ENCODE assay signal across 8 mouse cellular contexts in the genomic region with DNA sequence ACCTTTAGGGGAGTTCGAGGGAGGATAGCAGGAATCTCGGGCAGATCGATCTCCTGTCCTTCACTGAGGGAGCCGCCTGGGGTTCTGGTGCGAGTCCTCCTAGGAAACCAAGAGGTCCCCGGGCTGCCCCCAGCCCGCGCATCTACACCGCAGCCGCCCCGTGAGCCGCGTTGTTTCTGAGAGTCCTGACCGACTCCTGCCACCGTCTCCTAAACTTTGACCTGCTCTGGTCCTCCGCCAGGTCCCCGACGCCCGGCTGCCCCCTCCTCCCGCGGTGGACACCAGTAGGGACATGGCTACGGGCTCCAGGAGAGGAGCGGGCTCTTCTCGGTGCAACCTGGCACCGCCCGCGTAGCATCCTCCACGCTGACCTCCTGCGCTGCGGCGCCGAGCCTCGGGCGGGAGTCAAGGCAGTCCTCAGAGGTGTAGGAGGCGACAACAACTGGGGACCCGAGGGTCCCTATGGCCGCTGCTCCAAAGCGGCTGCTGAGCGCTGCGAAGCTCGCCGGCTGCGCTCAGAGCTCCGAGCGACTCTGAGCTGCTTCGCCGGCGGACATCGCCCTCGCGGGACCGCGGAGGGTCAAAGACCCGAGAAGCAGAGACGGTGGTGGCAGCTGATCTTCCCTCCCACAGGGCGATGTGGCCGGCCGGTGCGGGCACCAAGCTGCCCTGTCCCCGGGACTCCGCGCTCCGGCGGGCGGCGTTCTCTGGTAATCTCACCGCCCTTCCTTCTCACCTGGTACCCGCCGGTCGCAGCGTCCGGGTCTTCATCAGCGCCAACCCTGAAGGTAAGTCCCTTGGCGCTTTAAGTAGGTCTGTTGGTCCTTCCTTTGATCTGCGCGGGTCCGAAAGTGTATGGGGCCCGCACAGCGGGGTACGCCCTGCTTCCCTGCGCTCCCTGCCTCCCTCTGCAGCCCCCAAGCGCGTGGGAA. TPM values are rescaled to one million over a fixed set of nuclear protein-coding genes. Genes with fewer than 3 reads are reported as not detected.
DNase-seq lines count a peak whose midpoint lies in the region; ATAC-seq and TF ChIP-seq lines count a peak whose summit lies in the region.

No protein-coding gene starts in this region.

- H3K9me3 ChIP-seq in liver, embryonic 11.5 days (ENCODE audit: control insufficient read depth, low read length), result no peaks in the 10 kb centered on the region
- H3K9me3 ChIP-seq in liver, postnatal 0 days (ENCODE audit: low read length), result no peaks in the 10 kb centered on the region
- H3K9me3 ChIP-seq in stomach, embryonic 16.5 days (replicated peaks; ENCODE audit: control insufficient read depth, low read length), result no peaks in the 10 kb centered on the region

- H3K27me3 ChIP-seq in liver, embryonic 11.5 days (replicated peaks; ENCODE audit: control insufficient read depth, insufficient read depth, low read length), result peaks cover 39% of the 10 kb centered on the region
- H3K27me3 ChIP-seq in liver, postnatal 0 days (ENCODE audit: insufficient read depth, low read length), result peaks cover 23% of the 10 kb centered on the region
- H3K27me3 ChIP-seq in stomach, embryonic 16.5 days (ENCODE audit: control insufficient read depth, insufficient read depth, low read length), result peaks cover 31% of the 10 kb centered on the region

- no peaks in the 10 kb centered on the region for H3K36me3 ChIP-seq in liver, embryonic 11.5 days (ENCODE audit: control insufficient read depth, insufficient read depth, low read length)
- H3K36me3 ChIP-seq in liver, postnatal 0 days (replicated peaks; ENCODE audit: insufficient read depth, low read length), result no peaks in the 10 kb centered on the region
- H3K36me3 ChIP-seq in stomach, embryonic 16.5 days (ENCODE audit: control insufficient read depth, insufficient read depth, low read length), result no peaks in the 10 kb centered on the region

- no peaks in the 10 kb centered on the region for H3K4me1 ChIP-seq in liver, embryonic 11.5 days (replicated peaks; ENCODE audit: control insufficient read depth, insufficient read depth, low read length)
- H3K4me1 ChIP-seq in embryonic fibroblast, embryonic 13.5 days (ENCODE audit: control insufficient read depth, insufficient read depth, low read length), result no peaks in the 10 kb centered on the region
- H3K4me1 ChIP-seq in liver, postnatal 0 days (ENCODE audit: insufficient read depth), result no peaks in the 10 kb centered on the region
- H3K4me1 ChIP-seq in stomach, embryonic 16.5 days (ENCODE audit: control insufficient read depth, insufficient read depth, low read length), result peaks cover 13% of the 10 kb centered on the region

- ATAC-seq in liver, embryonic 11.5 days (replicated peaks; ENCODE audit: low FRiP score), result no peak
- no peak for ATAC-seq in liver, postnatal 0 days
- peak; percentile 47; the same call in 1 of the 2 replicates for ATAC-seq in stomach, embryonic 16.5 days (ENCODE audit: insufficient read depth, low FRiP score)
- no peak for ATAC-seq in megakaryocyte progenitor cell, adult 5-6 weeks (replicated peaks; ENCODE audit: poor library complexity)

- DNase-seq in liver, embryonic 11.5 days (ENCODE audit: low spot score), result peak; percentile 34
- DNase-seq in liver, result no peak
- DNase-seq in kidney, adult 9 months, result peak; percentile 28
- DNase-seq in liver, postnatal 0 days, result peak; percentile 16
- no peak for DNase-seq in lung, postnatal 36 days

- WGBS in liver, embryonic 11.5 days, result 2% methylated on average over 82 of the region's 83 CpGs
- WGBS in liver, postnatal 0 days (ENCODE audit: insufficient replicate concordance), result 4% methylated on average over 76 of the region's 83 CpGs
- under 1% methylated on average over 83 of the region's 83 CpGs for WGBS in stomach, embryonic 16.5 days

- no peak for TF ChIP-seq EP300 in liver, postnatal 0 days (IDR thresholded peaks at IDR 0.05; ENCODE audit: low read depth)

- TF ChIP-seq CTCF in embryonic fibroblast, embryonic 13.5 days (IDR thresholded peaks at IDR 0.05; ENCODE audit: borderline replicate concordance, insufficient read depth, low read length), result no peak
- no peak for TF ChIP-seq CTCF in liver, postnatal 0 days (IDR thresholded peaks at IDR 0.05; ENCODE audit: low read depth)

- H3K9ac ChIP-seq in liver, embryonic 11.5 days (ENCODE audit: low read depth, low read length), result no peak overlapping the region
- no peak overlapping the region for H3K9ac ChIP-seq in liver, postnatal 0 days (replicated peaks)
- H3K9ac ChIP-seq in stomach, embryonic 16.5 days (ENCODE audit: low read length), result peak overlapping the region; percentile 40

- H3K4me2 ChIP-seq in liver, embryonic 11.5 days, result peak overlapping the region; percentile 73
- peak overlapping the region; percentile 45 for H3K4me2 ChIP-seq in liver, postnatal 0 days (ENCODE audit: low read depth, low read length)
- H3K4me2 ChIP-seq in stomach, embryonic 16.5 days (ENCODE audit: low read depth, low read length), result peak overlapping the region; percentile 93

- TF ChIP-seq POLR2A in embryonic fibroblast, embryonic 13.5 days (IDR thresholded peaks at IDR 0.05; ENCODE audit: low read depth, low read length), result no peak

- H3K27ac ChIP-seq in liver, embryonic 11.5 days (ENCODE audit: low read depth, low read length), result no peak overlapping the region
- H3K27ac ChIP-seq in embryonic fibroblast, embryonic 13.5 days (ENCODE audit: insufficient read depth, low read length), result no peak overlapping the region
- no peak overlapping the region for H3K27ac ChIP-seq in liver, postnatal 0 days (ENCODE audit: low read depth)
- no peak overlapping the region for H3K27ac ChIP-seq in stomach, embryonic 16.5 days (ENCODE audit: low read length)

- H3K4me3 ChIP-seq in liver, embryonic 11.5 days (ENCODE audit: low read depth, low read length), result peak overlapping the region; percentile 43
- H3K4me3 ChIP-seq in embryonic fibroblast, embryonic 13.5 days (ENCODE audit: insufficient read depth, low read length), result peak overlapping the region; percentile 7
- H3K4me3 ChIP-seq in liver, postnatal 0 days (ENCODE audit: low read depth, low read length), result peak overlapping the region; percentile 29
- H3K4me3 ChIP-seq in stomach, embryonic 16.5 days (replicated peaks; ENCODE audit: low read length), result peak overlapping the region; percentile 49

RNA-seq across cellular contexts. Expression of a gene that starts 0.9 kb away (rescaled TPM):
- 0.34 and 0.70 TPM in 2 replicates for polyA plus RNA-seq in liver, embryonic 11.5 days (2014; fragmentation: Nextera tagmentation; extraction: Ambion mirVana)
- not detected in 2 replicates for polyA plus RNA-seq in embryonic fibroblast, embryonic 13.5 days (2011; ENCODE audit: insufficient read length, low read depth, missing spikeins)
- polyA plus RNA-seq in liver, postnatal 0 days (2015; fragmentation: Nextera tagmentation; extraction: Ambion mirVana), result 0.06 TPM in 1 of 2 replicates, not detected in the other
- polyA plus RNA-seq in stomach, embryonic 16.5 days (2015; fragmentation: Nextera tagmentation; extraction: Ambion mirVana), result 0.52 and 0.81 TPM in 2 replicates
- total RNA-seq in megakaryocyte progenitor cell, adult 5-6 weeks (2015), result not detected in 2 replicates
- total RNA-seq in megakaryocyte progenitor cell, adult 5-6 weeks (2017), result not detected in 2 replicates

Comparison
In these comparisons a context has a peak if more than half of its experiments do, and no peak if none do; other contexts are left out.
1. DNase-seq: peak in liver, embryonic 11.5 days (single experiment), kidney, adult 9 months (single experiment) and liver, postnatal 0 days (single experiment); none in liver (single experiment) and lung, postnatal 36 days (single experiment).
2. Peak in every context shown above with its lines, with median percentiles within 50 percentile points of each other: H3K4me2 ChIP-seq and H3K4me3 ChIP-seq.